Mouse (Mus musculus): ENCODE results near the gene Olfr988.
"Not testable (repeated sequence)": the region's sequence is repeated elsewhere in the genome, so short reads cannot be mapped to it uniquely, and the experiment has no call there.

GRCm38 (mm10) chr2:85339215-85339614, 23.8 kb downstream of the Olfr988 start, which contains the start of gene Olfr987:
- not testable (repeated sequence) for TF ChIP-seq CTCF (conservative IDR thresholded peaks at IDR 0.05; ENCODE audit: insufficient read depth, insufficient read length, low read depth, low read length); POLR2A (IDR thresholded peaks at IDR 0.05; ENCODE audit: low read depth, low read length)
